Mouse (Mus musculus): ENCODE measurements around the gene Nap1l1.

DNA sequence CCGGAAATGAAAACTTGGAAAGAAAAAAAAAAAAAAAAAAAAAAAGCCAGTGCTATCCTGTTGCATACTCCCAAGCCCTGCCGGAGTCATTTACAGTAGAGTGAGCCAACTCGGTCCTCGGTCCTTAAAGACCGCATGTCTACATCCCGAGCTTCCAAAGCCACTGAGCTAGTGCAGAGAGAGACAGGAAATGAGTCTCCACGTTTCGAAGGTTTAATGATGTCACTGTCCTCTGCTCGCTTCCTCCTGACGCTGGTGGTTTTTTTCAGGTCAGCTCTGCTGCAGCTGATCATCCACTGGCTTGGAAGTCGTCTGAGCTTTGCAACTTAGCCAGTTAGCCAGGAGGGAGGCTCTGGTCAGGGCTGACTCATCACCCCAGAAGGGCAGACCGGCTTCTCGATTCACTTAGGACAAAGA, 43.2 kb downstream of the Nap1l1 start:
- no peak for TF ChIP-seq GATA1 (IDR thresholded peaks at IDR 0.05; ENCODE audit: borderline replicate concordance, low read length)
- no peak for TF ChIP-seq CTCF (IDR thresholded peaks at IDR 0.05; ENCODE audit: low read depth, low read length)

Data from G1E (cell line).